In the genomic region with DNA sequence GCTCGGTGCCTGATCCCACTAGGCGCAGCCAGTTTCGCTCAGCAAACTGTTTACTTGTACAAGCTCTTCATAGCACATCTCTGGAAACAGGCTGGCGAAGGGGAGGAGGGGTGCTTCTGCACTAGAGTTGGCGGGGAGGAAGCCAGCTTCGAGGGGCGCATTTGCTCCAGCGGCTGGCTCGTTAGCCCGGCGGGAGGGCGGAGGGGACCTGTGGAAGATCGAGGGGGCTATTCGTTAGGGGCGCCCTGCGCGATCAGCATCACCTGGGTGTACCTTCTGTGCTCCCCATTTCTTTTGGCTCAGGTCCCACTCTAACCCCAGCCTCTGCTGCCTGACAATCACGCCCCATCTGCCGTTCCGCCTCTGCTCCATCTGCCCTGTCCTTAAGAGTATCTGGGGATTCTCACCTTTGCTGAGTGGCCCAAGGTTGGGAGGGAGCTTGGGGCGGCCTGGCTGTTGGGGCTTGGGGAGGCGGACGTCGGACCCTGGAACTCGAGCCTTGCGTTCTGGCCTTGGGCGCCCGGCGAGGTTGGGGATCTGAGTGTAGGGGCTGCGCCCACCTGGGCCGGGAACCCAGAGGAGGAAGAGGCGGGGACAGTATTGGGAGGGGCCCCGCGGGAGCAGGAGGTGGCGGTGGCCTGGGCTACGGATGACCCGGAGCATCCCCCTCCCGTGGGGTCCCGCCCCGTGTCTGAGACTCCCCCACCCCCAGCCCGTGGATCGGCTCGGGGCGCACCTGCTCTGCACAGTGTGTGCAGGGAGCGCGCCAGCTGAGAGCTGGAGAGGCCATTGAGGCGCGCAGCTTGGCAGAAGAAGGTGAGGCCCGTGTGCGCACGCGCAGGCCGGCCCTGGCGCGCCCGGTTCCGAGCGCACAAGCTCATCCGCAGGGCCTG, we compare ENCODE assay signal across 8 mouse cellular contexts. TPM values are rescaled to one million over a fixed set of nuclear protein-coding genes. Genes with fewer than 3 reads are reported as not detected.
DNase-seq lines count a peak whose midpoint lies in the region; ATAC-seq and TF ChIP-seq lines count a peak whose summit lies in the region.

No protein-coding gene starts in this region.

- H3K9me3 ChIP-seq in heart, embryonic 12.5 days (replicated peaks), result no peaks in the 10 kb centered on the region
- H3K9me3 ChIP-seq in lung, embryonic 15.5 days, result no peaks in the 10 kb centered on the region

- no peak for TF ChIP-seq CTCF in layer of hippocampus, adult 2 months (conservative IDR thresholded peaks at IDR 0.05)

- H3K4me3 ChIP-seq in heart, embryonic 12.5 days, result peak overlapping the region; percentile 46
- H3K4me3 ChIP-seq in layer of hippocampus, adult 2 months, result peak overlapping the region; percentile 57
- H3K4me3 ChIP-seq in lung, embryonic 15.5 days, result peak overlapping the region; percentile 45

- peaks cover 73% of the 10 kb centered on the region for H3K27me3 ChIP-seq in heart, embryonic 12.5 days (replicated peaks)
- H3K27me3 ChIP-seq in lung, embryonic 15.5 days, result peaks cover 72% of the 10 kb centered on the region

- DNase-seq in layer of hippocampus, adult 11-12 months (ENCODE audit: low spot score), result peak; percentile 82
- DNase-seq in layer of hippocampus, adult 9-10 months (ENCODE audit: low spot score), result no peak
- DNase-seq in embryo, embryonic 10.5 days (ENCODE audit: low spot score), result peak; percentile 35
- DNase-seq in layer of hippocampus, adult 2 months (ENCODE audit: low spot score in 2 of 2), result peak; percentile 76 to 81
- peak; percentile 75 for DNase-seq in right cerebral cortex, postnatal 14 days
- no peak for DNase-seq in spleen, adult 12 weeks (ENCODE audit: low spot score)

- 0 out of 2 replicates have a peak overlapping the region, but pooled peaks have one; percentile 47 for H3K9ac ChIP-seq in heart, embryonic 12.5 days
- H3K9ac ChIP-seq in lung, embryonic 15.5 days, result peak overlapping the region; percentile 34

- H3K4me2 ChIP-seq in heart, embryonic 12.5 days, result peak overlapping the region; percentile 74
- H3K4me2 ChIP-seq in lung, embryonic 15.5 days, result peak overlapping the region; percentile 90

- 3% methylated on average over 59 of the region's 59 CpGs for WGBS in heart, embryonic 12.5 days
- WGBS in lung, embryonic 15.5 days, result 3% methylated on average over 59 of the region's 59 CpGs

- no peak overlapping the region for H3K27ac ChIP-seq in heart, embryonic 12.5 days (ENCODE audit: poor library complexity, severe bottlenecking)
- H3K27ac ChIP-seq in layer of hippocampus, adult 2 months, result peak overlapping the region; percentile 96
- H3K27ac ChIP-seq in lung, embryonic 15.5 days, result no peak overlapping the region

- no peaks in the 10 kb centered on the region for H3K36me3 ChIP-seq in heart, embryonic 12.5 days
- H3K36me3 ChIP-seq in lung, embryonic 15.5 days, result no peaks in the 10 kb centered on the region

- ATAC-seq in heart, embryonic 12.5 days (ENCODE audit: insufficient number of reproducible peaks, low FRiP score), result peak; percentile 20; the same call in 1 of the 2 replicates
- ATAC-seq in lung, embryonic 15.5 days (ENCODE audit: borderline replicate concordance, extremely low read depth, low FRiP score, low TSS enrichment), result peak; percentile 55; the same call in 1 of the 2 replicates

- peaks cover 23% of the 10 kb centered on the region for H3K4me1 ChIP-seq in heart, embryonic 12.5 days (replicated peaks)
- H3K4me1 ChIP-seq in lung, embryonic 15.5 days, result peaks cover 28% of the 10 kb centered on the region

RNA-seq across cellular contexts. Expression of a gene that starts 9.2 kb away (rescaled TPM):
- polyA plus RNA-seq in heart, embryonic 12.5 days (2016; fragmentation: Nextera tagmentation; extraction: Ambion mirVana), result 0.17 TPM in 1 of 2 replicates, not detected in the other
- 1 to 10 TPM; 1.5 to 2.0 TPM for total RNA-seq in layer of hippocampus, adult 2 months (2021)
- polyA plus RNA-seq in lung, embryonic 15.5 days (2015; fragmentation: Nextera tagmentation; extraction: Ambion mirVana), result 0.87 and 1.1 TPM in 2 replicates

RNA-seq across cellular contexts. Expression of a gene that starts 19.1 kb away (rescaled TPM):
- polyA plus RNA-seq in heart, embryonic 12.5 days (2016; fragmentation: Nextera tagmentation; extraction: Ambion mirVana), result not detected in 2 replicates
- 1 to 10 TPM; 1.2 to 1.3 TPM for total RNA-seq in layer of hippocampus, adult 2 months (2021)
- not detected in 2 replicates for polyA plus RNA-seq in lung, embryonic 15.5 days (2015; fragmentation: Nextera tagmentation; extraction: Ambion mirVana)

RNA-seq across cellular contexts. Expression of a gene that starts 28.2 kb away (rescaled TPM):
- 1.1 and 1.7 TPM in 2 replicates for polyA plus RNA-seq in heart, embryonic 12.5 days (2016; fragmentation: Nextera tagmentation; extraction: Ambion mirVana)
- 100 to 1,000 TPM; 142 to 156 TPM for total RNA-seq in layer of hippocampus, adult 2 months (2021)
- polyA plus RNA-seq in lung, embryonic 15.5 days (2015; fragmentation: Nextera tagmentation; extraction: Ambion mirVana), result 2.7 and 3.7 TPM in 2 replicates

Comparison
In these comparisons a context has a peak if more than half of its experiments do, and no peak if none do; other contexts are left out.
1. DNase-seq: peak in layer of hippocampus, adult 11-12 months (single experiment), embryo, embryonic 10.5 days (single experiment), layer of hippocampus, adult 2 months (2 of 2) and right cerebral cortex, postnatal 14 days (single experiment); none in layer of hippocampus, adult 9-10 months (single experiment) and spleen, adult 12 weeks (single experiment).
2. Peak in every context shown above with its lines, with median percentiles within 50 percentile points of each other: H3K4me3 ChIP-seq.